16 mouse cellular contexts compared by ENCODE assay signal in the genomic region with DNA sequence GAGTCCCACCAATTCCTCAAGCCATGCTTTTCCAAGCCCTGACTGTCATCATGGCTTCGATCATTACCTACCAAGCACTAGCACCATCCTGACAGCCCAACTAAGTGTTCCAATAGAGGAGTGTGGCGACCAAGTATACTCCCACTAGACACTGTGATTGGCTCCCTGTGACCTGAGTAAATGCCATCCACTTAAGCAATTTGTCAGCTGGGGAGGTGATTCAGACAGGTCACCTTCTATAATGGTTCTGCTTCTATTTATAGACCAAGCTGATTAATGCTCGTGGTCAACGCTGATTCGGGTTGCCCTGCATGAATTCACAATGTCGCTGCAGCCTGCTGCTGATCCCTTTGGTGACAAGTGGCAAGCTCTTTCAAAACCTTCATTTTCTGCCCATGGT. TPM values are rescaled to one million over a fixed set of nuclear protein-coding genes. Genes with fewer than 3 reads are reported as not detected.
DNase-seq lines count a peak whose midpoint lies in the region; ATAC-seq and TF ChIP-seq lines count a peak whose summit lies in the region.
"Had no signal": no experiment of that assay in that cellular context is flagged by ENCODE, and none has a peak within 500 bp of the region (broad histone marks: within the 10 kb centered on the region; RNA-seq: fewer than 3 reads in every experiment).

No protein-coding gene starts in this region.

- no peak for ATAC-seq in midbrain, postnatal 0 days (ENCODE audit: low FRiP score)
- no peak for ATAC-seq in midbrain, embryonic 15.5 days (replicated peaks)
- peak; percentile 63; the same call in 1 of the 2 replicates for ATAC-seq in heart, embryonic 12.5 days (ENCODE audit: insufficient number of reproducible peaks, low FRiP score)
- ATAC-seq: midbrain, embryonic 13.5 days had no signal

- no peak overlapping the region for H3K4me2 ChIP-seq in midbrain, postnatal 0 days (ENCODE audit: low read depth, low read length, poor library complexity, severe bottlenecking)
- H3K4me2 ChIP-seq in midbrain, embryonic 15.5 days: no peak overlapping the region
- peak overlapping the region; percentile 30; the same call in 1 of the 2 replicates for H3K4me2 ChIP-seq in heart, embryonic 12.5 days
- H3K4me2 ChIP-seq: forebrain, embryonic 12.5 days; limb, embryonic 13.5 days; midbrain, embryonic 13.5 days had no signal

- H3K27me3 ChIP-seq in midbrain, postnatal 0 days (ENCODE audit: insufficient read depth, low read length): no peaks in the 10 kb centered on the region
- H3K27me3 ChIP-seq in midbrain, embryonic 15.5 days (replicated peaks): no peaks in the 10 kb centered on the region
- H3K27me3 ChIP-seq in heart, embryonic 12.5 days (replicated peaks): no peaks in the 10 kb centered on the region
- H3K27me3 ChIP-seq: forebrain, embryonic 12.5 days; limb, embryonic 13.5 days; midbrain, embryonic 13.5 days had no signal

- TF ChIP-seq CTCF in midbrain, postnatal 0 days (IDR thresholded peaks at IDR 0.05): no peak

- no peak overlapping the region for H3K4me3 ChIP-seq in midbrain, postnatal 0 days (ENCODE audit: low read depth, low read length)
- no peak overlapping the region for H3K4me3 ChIP-seq in midbrain, embryonic 15.5 days
- H3K4me3 ChIP-seq in heart, embryonic 12.5 days: no peak overlapping the region
- H3K4me3 ChIP-seq: forebrain, embryonic 12.5 days; limb, embryonic 13.5 days; midbrain, embryonic 13.5 days had no signal

- H3K27ac ChIP-seq in midbrain, postnatal 0 days (ENCODE audit: low read depth, low read length): no peak overlapping the region
- no peak overlapping the region for H3K27ac ChIP-seq in midbrain, embryonic 15.5 days
- H3K27ac ChIP-seq in heart, embryonic 12.5 days (ENCODE audit: poor library complexity, severe bottlenecking): peak overlapping the region; percentile 83
- H3K27ac ChIP-seq: forebrain, embryonic 12.5 days; kidney, postnatal 0 days; limb, embryonic 13.5 days; liver, embryonic 14.5 days; midbrain, embryonic 13.5 days had no signal

- peak; percentile 20 to 51 for DNase-seq in heart, adult 18-20 months
- DNase-seq in heart, postnatal 36 days: no peak
- peak; percentile 14 for DNase-seq in midbrain, postnatal 0 days (ENCODE audit: low spot score)
- no peak for DNase-seq in gastrocnemius, postnatal 14 days
- DNase-seq in cerebellum, postnatal 25 days: no peak
- DNase-seq in gastrocnemius, postnatal 36 days: no peak
- DNase-seq: B cell, adult 2 months; cerebellum, postnatal 36 days had no signal

- intact Hi-C loops in heart, postnatal 36 days (cut with DNase I): no loop called here
- intact Hi-C loops in gastrocnemius, postnatal 14 days (cut with DNase I; ENCODE audit: low total_unique reads): no loop called here
- intact Hi-C loops in gastrocnemius, postnatal 36 days (cut with DNase I): no loop called here

- H3K4me1 ChIP-seq in midbrain, postnatal 0 days (ENCODE audit: insufficient read depth, low read length): no peaks in the 10 kb centered on the region
- H3K4me1 ChIP-seq in midbrain, embryonic 15.5 days: no peaks in the 10 kb centered on the region
- peaks cover 11% of the 10 kb centered on the region for H3K4me1 ChIP-seq in heart, embryonic 12.5 days (replicated peaks)
- H3K4me1 ChIP-seq: forebrain, embryonic 12.5 days; limb, embryonic 13.5 days; midbrain, embryonic 13.5 days had no signal

- WGBS in midbrain, postnatal 0 days: 68% methylated on average over 6 of the region's 6 CpGs
- WGBS in midbrain, embryonic 15.5 days: 74% methylated on average over 6 of the region's 6 CpGs
- WGBS in heart, embryonic 12.5 days: 35% methylated on average over 6 of the region's 6 CpGs

- H3K9me3 ChIP-seq in midbrain, postnatal 0 days (ENCODE audit: low read length): no peaks in the 10 kb centered on the region
- H3K9me3 ChIP-seq in midbrain, embryonic 15.5 days: no peaks in the 10 kb centered on the region
- H3K9me3 ChIP-seq in heart, embryonic 12.5 days (replicated peaks): no peaks in the 10 kb centered on the region
- H3K9me3 ChIP-seq: forebrain, embryonic 12.5 days; limb, embryonic 13.5 days; midbrain, embryonic 13.5 days had no signal

- no peaks in the 10 kb centered on the region for H3K36me3 ChIP-seq in midbrain, postnatal 0 days (ENCODE audit: insufficient read depth, low read length)
- no peaks in the 10 kb centered on the region for H3K36me3 ChIP-seq in midbrain, embryonic 15.5 days (replicated peaks)
- no peaks in the 10 kb centered on the region for H3K36me3 ChIP-seq in heart, embryonic 12.5 days
- H3K36me3 ChIP-seq: forebrain, embryonic 12.5 days; limb, embryonic 13.5 days; midbrain, embryonic 13.5 days had no signal

- no peak overlapping the region for H3K9ac ChIP-seq in midbrain, postnatal 0 days (replicated peaks; ENCODE audit: low read length, poor library complexity, severe bottlenecking)
- H3K9ac ChIP-seq in midbrain, embryonic 15.5 days: no peak overlapping the region
- H3K9ac ChIP-seq in heart, embryonic 12.5 days: no peak overlapping the region
- H3K9ac ChIP-seq: forebrain, embryonic 12.5 days; limb, embryonic 13.5 days; liver, embryonic 14.5 days; midbrain, embryonic 13.5 days had no signal

RNA-seq across cellular contexts. Expression of a gene that starts 37.4 kb away (rescaled TPM):
- under 1 TPM; 0.20 to 0.26 TPM for total RNA-seq in heart, adult 18-20 months (2021)
- total RNA-seq in heart, postnatal 36 days (2021): under 1 TPM; 0.11 to 0.16 TPM
- total RNA-seq in midbrain, postnatal 0 days (2014; rRNA removed): 1.9 and 2.6 TPM in 2 replicates
- polyA plus RNA-seq in midbrain, postnatal 0 days (2015; fragmentation: Nextera tagmentation; extraction: Ambion mirVana): 1.1 TPM in 2 replicates
- polyA plus RNA-seq in midbrain, embryonic 15.5 days (2015; fragmentation: Nextera tagmentation; extraction: Ambion mirVana): 0.86 and 1.0 TPM in 2 replicates
- 0.10 and 0.41 TPM in 2 replicates for polyA plus RNA-seq in heart, embryonic 12.5 days (2016; fragmentation: Nextera tagmentation; extraction: Ambion mirVana)
- total RNA-seq in gastrocnemius, postnatal 14 days (2021): under 1 TPM; 0.31 to 0.45 TPM
- total RNA-seq in gastrocnemius, postnatal 36 days (2021): under 1 TPM; 0.07 to 0.10 TPM
- total RNA-seq: neutrophil, adult 5-6 weeks had no signal
- polyA plus RNA-seq: liver, embryonic 14.5 days had no signal

RNA-seq across cellular contexts. Expression of a gene that starts 40.3 kb away (rescaled TPM):
- total RNA-seq in heart, adult 18-20 months (2021): 10 to 100 TPM; 20.0 to 25.8 TPM
- 10 to 100 TPM; 19.8 to 22.6 TPM for total RNA-seq in heart, postnatal 36 days (2021)
- 17.1 and 18.0 TPM in 2 replicates for total RNA-seq in midbrain, postnatal 0 days (2014; rRNA removed)
- 13.5 and 15.8 TPM in 2 replicates for polyA plus RNA-seq in midbrain, postnatal 0 days (2015; fragmentation: Nextera tagmentation; extraction: Ambion mirVana)
- 9.2 and 10.2 TPM in 2 replicates for polyA plus RNA-seq in midbrain, embryonic 15.5 days (2015; fragmentation: Nextera tagmentation; extraction: Ambion mirVana)
- polyA plus RNA-seq in heart, embryonic 12.5 days (2016; fragmentation: Nextera tagmentation; extraction: Ambion mirVana): 5.9 and 6.9 TPM in 2 replicates
- total RNA-seq in gastrocnemius, postnatal 14 days (2021): 1 to 10 TPM; 1.7 to 2.7 TPM
- 1 to 10 TPM; 1.3 to 2.0 TPM for total RNA-seq in gastrocnemius, postnatal 36 days (2021)

Comparison
In these comparisons a context has a peak if more than half of its experiments do, and no peak if none do; other contexts are left out.
1. DNase-seq: peak in heart, adult 18-20 months (2 of 2) and midbrain, postnatal 0 days (single experiment); none in heart, postnatal 36 days (0 of 2), gastrocnemius, postnatal 14 days (single experiment), cerebellum, postnatal 25 days (0 of 2) and gastrocnemius, postnatal 36 days (0 of 2).